Comparison of ENCODE assay signal across 12 mouse cellular contexts in genomic region chr1:63628211-63628610, GRCm38 (mm10). TPM values are rescaled to one million over a fixed set of nuclear protein-coding genes. Genes with fewer than 3 reads are reported as not detected.
DNase-seq lines count a peak whose midpoint lies in the region; ATAC-seq and TF ChIP-seq lines count a peak whose summit lies in the region.
"Had no signal": no experiment of that assay in that cellular context is flagged by ENCODE, and none has a peak within 500 bp of the region (broad histone marks: within the 10 kb centered on the region; RNA-seq: fewer than 3 reads in every experiment).

No protein-coding gene starts in this region.

- peaks cover 9% of the 10 kb centered on the region; the same call in 1 of the 2 replicates for H3K9me3 ChIP-seq in heart, postnatal 0 days (replicated peaks; ENCODE audit: control insufficient read depth, low read length)
- peaks cover 10% of the 10 kb centered on the region; the same call in 1 of the 2 replicates for H3K9me3 ChIP-seq in heart, embryonic 12.5 days (replicated peaks)
- peaks cover 4% of the 10 kb centered on the region for H3K9me3 ChIP-seq in embryonic facial prominence, embryonic 11.5 days (replicated peaks; ENCODE audit: control insufficient read depth, low read length)
- H3K9me3 ChIP-seq: embryonic facial prominence, embryonic 12.5 days; hindbrain, embryonic 13.5 days; kidney, embryonic 15.5 days had no signal

- no peak for TF ChIP-seq CTCF in heart, postnatal 0 days (IDR thresholded peaks at IDR 0.05; ENCODE audit: low read depth)
- no peak for TF ChIP-seq CTCF in kidney, adult 2 months (conservative IDR thresholded peaks at IDR 0.05; ENCODE audit: insufficient read depth, insufficient read length, low read depth, low read length)

- no peak for TF ChIP-seq EP300 in heart, postnatal 0 days (IDR thresholded peaks at IDR 0.05; ENCODE audit: low read depth)

- H3K4me1 ChIP-seq in heart, postnatal 0 days (ENCODE audit: control insufficient read depth, insufficient read depth) = no peaks in the 10 kb centered on the region
- no peaks in the 10 kb centered on the region for H3K4me1 ChIP-seq in heart, embryonic 12.5 days (replicated peaks)
- no peaks in the 10 kb centered on the region for H3K4me1 ChIP-seq in embryonic facial prominence, embryonic 11.5 days (ENCODE audit: control insufficient read depth, insufficient read depth, low read length)
- no peaks in the 10 kb centered on the region for H3K4me1 ChIP-seq in kidney, adult 2 months (ENCODE audit: control insufficient read depth, insufficient read depth, low read length)
- H3K4me1 ChIP-seq: embryonic facial prominence, embryonic 12.5 days; hindbrain, embryonic 13.5 days; kidney, embryonic 15.5 days had no signal

- H3K9ac ChIP-seq in heart, postnatal 0 days (replicated peaks; ENCODE audit: low read depth, low read length) = no peak overlapping the region
- no peak overlapping the region for H3K9ac ChIP-seq in heart, embryonic 12.5 days
- no peak overlapping the region for H3K9ac ChIP-seq in embryonic facial prominence, embryonic 11.5 days (replicated peaks; ENCODE audit: low read length)
- H3K9ac ChIP-seq: embryonic facial prominence, embryonic 12.5 days; forebrain, postnatal 0 days; hindbrain, embryonic 13.5 days; kidney, embryonic 15.5 days had no signal

- no peak overlapping the region for H3K27ac ChIP-seq in heart, postnatal 0 days (ENCODE audit: low read depth)
- no peak overlapping the region for H3K27ac ChIP-seq in heart, embryonic 12.5 days (ENCODE audit: poor library complexity, severe bottlenecking)
- no peak overlapping the region for H3K27ac ChIP-seq in embryonic facial prominence, embryonic 11.5 days (replicated peaks; ENCODE audit: low read depth, low read length)
- H3K27ac ChIP-seq in kidney, adult 2 months (ENCODE audit: insufficient read depth, low read depth, low read length) = no peak overlapping the region
- H3K27ac ChIP-seq: embryonic facial prominence, embryonic 12.5 days; hindbrain, embryonic 13.5 days; kidney, embryonic 15.5 days; macrophage had no signal

- no peak for TF ChIP-seq POLR2A in kidney, adult 2 months (IDR thresholded peaks at IDR 0.05; ENCODE audit: low read depth, low read length)

- ATAC-seq in heart, postnatal 0 days (ENCODE audit: insufficient read depth, low read depth) = no peak
- ATAC-seq in heart, embryonic 12.5 days (ENCODE audit: insufficient number of reproducible peaks, low FRiP score) = no peak
- ATAC-seq in embryonic facial prominence, embryonic 11.5 days (replicated peaks; ENCODE audit: insufficient number of reproducible peaks, low FRiP score, low TSS enrichment, low read depth) = no peak
- ATAC-seq: forebrain, postnatal 0 days had no signal

- no peaks in the 10 kb centered on the region for H3K36me3 ChIP-seq in heart, postnatal 0 days (replicated peaks; ENCODE audit: control insufficient read depth, insufficient read depth, low read length)
- H3K36me3 ChIP-seq in heart, embryonic 12.5 days = no peaks in the 10 kb centered on the region
- no peaks in the 10 kb centered on the region for H3K36me3 ChIP-seq in embryonic facial prominence, embryonic 11.5 days (replicated peaks; ENCODE audit: control insufficient read depth, insufficient read depth, low read depth, low read length)
- no peaks in the 10 kb centered on the region for H3K36me3 ChIP-seq in kidney, adult 2 months (ENCODE audit: control insufficient read depth, insufficient read depth, low read length)
- H3K36me3 ChIP-seq: embryonic facial prominence, embryonic 12.5 days; hindbrain, embryonic 13.5 days; kidney, embryonic 15.5 days had no signal

- no peak overlapping the region for H3K4me2 ChIP-seq in heart, postnatal 0 days (ENCODE audit: low read depth, low read length)
- no peak overlapping the region for H3K4me2 ChIP-seq in heart, embryonic 12.5 days
- H3K4me2 ChIP-seq in embryonic facial prominence, embryonic 11.5 days (ENCODE audit: low read depth, low read length) = no peak overlapping the region
- H3K4me2 ChIP-seq: embryonic facial prominence, embryonic 12.5 days; hindbrain, embryonic 13.5 days; kidney, embryonic 15.5 days had no signal

- H3K4me3 ChIP-seq in heart, postnatal 0 days (ENCODE audit: low read depth, low read length) = no peak overlapping the region
- no peak overlapping the region for H3K4me3 ChIP-seq in heart, embryonic 12.5 days
- H3K4me3 ChIP-seq in embryonic facial prominence, embryonic 11.5 days (ENCODE audit: low read depth, low read length) = no peak overlapping the region
- no peak overlapping the region for H3K4me3 ChIP-seq in kidney, adult 2 months (ENCODE audit: insufficient read depth, low read depth, low read length)
- H3K4me3 ChIP-seq: embryonic facial prominence, embryonic 12.5 days; hindbrain, embryonic 13.5 days; kidney, embryonic 15.5 days had no signal

- peak; percentile 7 for DNase-seq in heart, postnatal 0 days (ENCODE audit: low spot score)
- peak; percentile 62 for DNase-seq in adipocyte (ENCODE audit: low spot score)
- DNase-seq in embryonic facial prominence, embryonic 11.5 days (ENCODE audit: low spot score) = peak; percentile 13
- DNase-seq in heart, postnatal 4 days = peak; percentile 15
- no peak for DNase-seq in right cerebral cortex, postnatal 25 days
- DNase-seq in kidney, adult 2 months = no peak
- DNase-seq: forebrain, postnatal 0 days had no signal

- H3K27me3 ChIP-seq in heart, postnatal 0 days (ENCODE audit: control insufficient read depth, insufficient read depth, low read length) = no peaks in the 10 kb centered on the region
- H3K27me3 ChIP-seq in heart, embryonic 12.5 days (replicated peaks) = no peaks in the 10 kb centered on the region
- H3K27me3 ChIP-seq in embryonic facial prominence, embryonic 11.5 days (ENCODE audit: control insufficient read depth, insufficient read depth, low read length) = no peaks in the 10 kb centered on the region
- no peaks in the 10 kb centered on the region for H3K27me3 ChIP-seq in kidney, adult 2 months (replicated peaks; ENCODE audit: control insufficient read depth, insufficient read depth, low read length)
- H3K27me3 ChIP-seq: embryonic facial prominence, embryonic 12.5 days; hindbrain, embryonic 13.5 days; kidney, embryonic 15.5 days had no signal

- WGBS in heart, postnatal 0 days = 34% methylated on average over 2 of the region's 2 CpGs
- 54% methylated on average over 2 of the region's 2 CpGs for WGBS in heart, embryonic 12.5 days
- 47% methylated on average over 2 of the region's 2 CpGs for WGBS in embryonic facial prominence, embryonic 11.5 days
- 26% methylated on average over 2 of the region's 2 CpGs for WGBS in kidney, adult 2 months

RNA-seq across cellular contexts. Expression of gene Gm39653, which starts 12.4 kb away (rescaled TPM):
- total RNA-seq in heart, postnatal 0 days (2014; rRNA removed; ENCODE audit: low replicate concordance) = not detected in 2 replicates
- not detected in 2 replicates for polyA plus RNA-seq in heart, postnatal 0 days (2015; fragmentation: Nextera tagmentation; extraction: Ambion mirVana)
- polyA plus RNA-seq in heart, embryonic 12.5 days (2016; fragmentation: Nextera tagmentation; extraction: Ambion mirVana) = not detected in 2 replicates
- polyA plus RNA-seq in embryonic facial prominence, embryonic 11.5 days (2014; fragmentation: Nextera tagmentation; extraction: Ambion mirVana) = not detected in 2 replicates
- total RNA-seq in heart, postnatal 4 days (2021) = not detected
- not detected in 2 replicates for polyA plus RNA-seq in kidney, adult 2 months (2012; rRNA removed)
- total RNA-seq: forebrain, postnatal 0 days had no signal
- polyA plus RNA-seq: embryonic facial prominence, embryonic 12.5 days; forebrain, postnatal 0 days; hindbrain, embryonic 13.5 days; kidney, embryonic 15.5 days; macrophage had no signal

RNA-seq across cellular contexts. Expression of gene Dytn, which starts 58.5 kb away (rescaled TPM):
- not detected in 2 replicates for total RNA-seq in heart, postnatal 0 days (2014; rRNA removed; ENCODE audit: low replicate concordance)
- not detected in 2 replicates for polyA plus RNA-seq in heart, postnatal 0 days (2015; fragmentation: Nextera tagmentation; extraction: Ambion mirVana)
- polyA plus RNA-seq in heart, embryonic 12.5 days (2016; fragmentation: Nextera tagmentation; extraction: Ambion mirVana) = not detected in 2 replicates
- 0.07 TPM in 1 of 2 replicates, not detected in the other for polyA plus RNA-seq in embryonic facial prominence, embryonic 11.5 days (2014; fragmentation: Nextera tagmentation; extraction: Ambion mirVana)
- not detected for total RNA-seq in heart, postnatal 4 days (2021)
- not detected in 2 replicates for polyA plus RNA-seq in kidney, adult 2 months (2012; rRNA removed)
- total RNA-seq: forebrain, postnatal 0 days had no signal
- polyA plus RNA-seq: forebrain, postnatal 0 days; kidney, embryonic 15.5 days; macrophage had no signal

Comparison
In these comparisons a context has a peak if more than half of its experiments do, and no peak if none do; other contexts are left out.
1. DNase-seq: peak in heart, postnatal 0 days (single experiment), adipocyte (single experiment), embryonic facial prominence, embryonic 11.5 days (single experiment) and heart, postnatal 4 days (single experiment); none in right cerebral cortex, postnatal 25 days (single experiment) and kidney, adult 2 months (single experiment).